Mouse (Mus musculus) intestine, postnatal 0 days (tissue): ENCODE measurements at regions not wholly inside any gene's neighbourhood (a gene's known extent, or its start where the extent isn't known, plus 50 kb on each side); places are given as distances from the start of the nearest gene placed in this dataset.

Experiments used
- ATAC-seq: fragments of 200-750 bp; cut with Nextera tagmentation; 2 replicates; pipeline ENCODE4 v1.8.0; 2017; ENCODE audit warnings: mild to moderate bottlenecking, moderate TSS enrichment, moderate library complexity
- H3K27ac ChIP-seq: fragments of 300-500 bp; sonication (generic); 2 replicates; pipeline ENCODE4 v1.5.1; 2014; ENCODE audit warnings: mild to moderate bottlenecking, low read depth, low read length, moderate library complexity
- H3K27me3 ChIP-seq: fragments of 300-500 bp; sonication (generic); replicated peaks from 2 replicates; pipeline ENCODE4 v1.6.1; 2014; ENCODE audit warnings: low read length, mixed read lengths; ENCODE audit not compliant: control insufficient read depth, insufficient read depth
- H3K36me3 ChIP-seq: fragments of 300-500 bp; sonication (generic); 2 replicates; pipeline ENCODE4 v1.6.1; 2014; ENCODE audit warnings: mild to moderate bottlenecking, moderate library complexity; ENCODE audit not compliant: control insufficient read depth, insufficient read depth
- H3K4me1 ChIP-seq: fragments of 300-500 bp; sonication (generic); replicated peaks from 2 replicates; pipeline ENCODE4 v1.6.1; 2014; ENCODE audit warnings: antibody characterized with exemption, low read length, mixed read lengths; ENCODE audit not compliant: control insufficient read depth, insufficient read depth
- H3K4me2 ChIP-seq: fragments of 300-500 bp; sonication (generic); replicated peaks from 2 replicates; pipeline ENCODE4 v1.6.1; 2014; ENCODE audit warnings: low read depth, mild to moderate bottlenecking, moderate library complexity
- H3K4me3 ChIP-seq: fragments of 300-500 bp; sonication (generic); 2 replicates; pipeline ENCODE4 v1.5.1; 2014; ENCODE audit warnings: low read depth, low read length
- H3K9ac ChIP-seq: fragments of 300-500 bp; sonication (generic); 2 replicates; pipeline ENCODE4 v1.6.1; 2014; ENCODE audit warnings: mild to moderate bottlenecking, low read depth, low read length
- H3K9me3 ChIP-seq: fragments of 300-500 bp; sonication (generic); 2 replicates; pipeline ENCODE4 v1.6.1; 2016; ENCODE audit warnings: mixed run types; ENCODE audit not compliant: control insufficient read depth
- CTCF ChIP-seq: sonication (generic); IDR thresholded peaks from 2 replicates; pipeline ENCODE4 v1.5.1; 2016; ENCODE audit warnings: low read depth, mild to moderate bottlenecking, control low read depth, antibody characterized with exemption, moderate library complexity
- WGBS: fragments of 180-500 bp; shearing (Covaris S2); extraction: QIAGEN DNeasy Blood & Tissue Kit; methylation state at CpG from one replicate; pipeline ENCODE4 v1.1.7; 2014; 5-methylcytosine and 5-hydroxymethylcytosine counted together

GRCm38 (mm10) chr8:53941144-53941543, 136.3 kb upstream of the Vegfc start:
- Histone ChIP-seq H3K36me3 (no peaks in the 10 kb centered on the region), H3K4me3 (no peak overlapping the region), H3K27me3 (no peaks in the 10 kb centered on the region), H3K4me2 (no peak overlapping the region), H3K9me3 (no peaks in the 10 kb centered on the region), H3K9ac (no peak overlapping the region), H3K4me1 (no peaks in the 10 kb centered on the region), H3K27ac (no peak overlapping the region)
- WGBS: 95% methylated on average over 2 of the region's 2 CpGs
- ATAC-seq: no peak
- TF ChIP-seq CTCF: no peak

GRCm38 (mm10) chr8:53945561-53945960, 131.8 kb upstream of the Vegfc start:
- Histone ChIP-seq H3K27ac (no peak overlapping the region), H3K27me3 (no peaks in the 10 kb centered on the region), H3K4me3 (no peak overlapping the region), H3K9me3 (no peaks in the 10 kb centered on the region), H3K9ac (no peak overlapping the region), H3K36me3 (no peaks in the 10 kb centered on the region), H3K4me1 (no peaks in the 10 kb centered on the region), H3K4me2 (no peak overlapping the region)
- no peak for ATAC-seq
- TF ChIP-seq CTCF: no peak
- 75% methylated on average over 2 of the region's 2 CpGs for WGBS

GRCm38 (mm10) chr8:53947384-53947783, 130.0 kb upstream of the Vegfc start:
- TF ChIP-seq CTCF: no peak
- no peak overlapping the region for H3K9ac ChIP-seq

GRCm38 (mm10) chr8:53954476-53955158, 122.8 kb upstream of the Vegfc start:
- Histone ChIP-seq H3K4me1 (no peaks in the 10 kb centered on the region), H3K9me3 (no peaks in the 10 kb centered on the region), H3K36me3 (no peaks in the 10 kb centered on the region), H3K27me3 (no peaks in the 10 kb centered on the region), H3K4me2 (no peak overlapping the region), H3K27ac (no peak overlapping the region), H3K9ac (no peak overlapping the region), H3K4me3 (no peak overlapping the region)
- no peak for ATAC-seq
- no peak for TF ChIP-seq CTCF
- 53% methylated on average over 4 of the region's 4 CpGs for WGBS

More at GRCm38 (mm10) chr8:53947384-53947783, 130.0 kb upstream of the Vegfc start:
- ATAC-seq: no peak
- Histone ChIP-seq H3K4me1 (no peaks in the 10 kb centered on the region), H3K27ac (no peak overlapping the region), H3K4me2 (no peak overlapping the region), H3K9me3 (no peaks in the 10 kb centered on the region), H3K4me3 (no peak overlapping the region), H3K36me3 (no peaks in the 10 kb centered on the region), H3K27me3 (no peaks in the 10 kb centered on the region)

GRCm38 (mm10) chr8:53956148-53956547, 121.3 kb upstream of the Vegfc start:
- ATAC-seq: no peak
- TF ChIP-seq CTCF: no peak

GRCm38 (mm10) chr8:53958548-53958947, 118.9 kb upstream of the Vegfc start:
- no peak overlapping the region for H3K4me3 ChIP-seq
- no peak overlapping the region for H3K4me2 ChIP-seq
- H3K27ac ChIP-seq: no peak overlapping the region
- no peaks in the 10 kb centered on the region for H3K9me3 ChIP-seq
- no peak overlapping the region for H3K9ac ChIP-seq
- H3K36me3 ChIP-seq: no peaks in the 10 kb centered on the region
- no peak for ATAC-seq
- H3K4me1 ChIP-seq: no peaks in the 10 kb centered on the region
- WGBS: 63% methylated on average over 1 of the region's 1 CpGs
- no peak for TF ChIP-seq CTCF
- no peaks in the 10 kb centered on the region for H3K27me3 ChIP-seq

More at GRCm38 (mm10) chr8:53956148-53956547, 121.3 kb upstream of the Vegfc start:
- H3K4me2 ChIP-seq: no peak overlapping the region
- H3K9me3 ChIP-seq: no peaks in the 10 kb centered on the region
- H3K9ac ChIP-seq: no peak overlapping the region
- H3K27me3 ChIP-seq: no peaks in the 10 kb centered on the region
- H3K36me3 ChIP-seq: no peaks in the 10 kb centered on the region
- H3K27ac ChIP-seq: no peak overlapping the region
- no peaks in the 10 kb centered on the region for H3K4me1 ChIP-seq
- H3K4me3 ChIP-seq: no peak overlapping the region
- 65% methylated on average over 2 of the region's 2 CpGs for WGBS
